Mouse (Mus musculus): ENCODE results near the gene Npr2. TPM values are rescaled to one million over a fixed set of nuclear protein-coding genes. Genes with fewer than 3 reads are reported as not detected.
A peak's percentile ranks its signal among the peaks of the same experiment; 100 is the strongest.

The Npr2 gene
- polyA plus RNA-seq, 1 experiment from 2014 or later = 12.7 TPM

DNA sequence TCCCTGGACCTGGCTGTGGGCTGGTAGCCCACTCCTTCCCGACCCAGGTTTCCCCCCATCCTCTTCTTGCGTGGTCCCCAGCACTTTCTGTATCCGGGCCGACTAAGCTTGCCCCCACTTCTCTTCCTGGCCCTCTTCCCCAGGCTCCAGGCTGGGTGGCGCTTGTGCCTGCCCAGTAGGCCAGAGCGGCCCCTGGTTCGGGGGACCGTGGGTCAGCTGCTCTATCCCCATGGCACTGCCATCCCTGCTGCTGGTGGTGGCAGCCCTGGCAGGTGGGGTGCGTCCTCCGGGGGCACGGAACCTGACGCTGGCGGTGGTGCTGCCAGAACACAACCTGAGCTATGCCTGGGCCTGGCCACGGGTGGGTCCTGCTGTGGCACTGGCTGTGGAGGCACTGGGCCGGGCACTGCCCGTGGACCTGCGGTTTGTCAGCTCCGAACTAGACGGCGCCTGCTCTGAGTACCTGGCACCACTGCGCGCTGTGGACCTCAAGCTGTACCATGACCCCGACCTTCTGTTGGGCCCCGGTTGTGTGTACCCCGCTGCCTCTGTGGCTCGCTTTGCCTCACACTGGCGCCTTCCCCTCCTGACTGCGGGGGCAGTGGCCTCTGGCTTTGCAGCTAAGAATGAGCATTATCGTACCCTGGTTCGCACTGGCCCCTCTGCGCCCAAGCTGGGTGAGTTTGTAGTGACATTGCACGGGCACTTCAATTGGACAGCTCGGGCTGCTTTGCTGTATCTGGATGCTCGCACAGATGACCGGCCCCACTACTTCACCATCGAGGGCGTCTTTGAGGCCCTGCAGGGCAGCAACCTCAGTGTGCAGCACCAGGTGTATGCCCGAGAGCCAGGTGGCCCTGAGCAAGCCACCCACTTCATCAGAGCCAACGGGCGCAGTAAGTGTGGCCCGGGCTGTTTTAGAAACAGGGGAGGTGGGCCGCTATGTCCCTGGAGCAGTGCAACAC, 503 bp downstream of the Npr2 start:
- no peaks in the 10 kb centered on the region for H3K27me3 ChIP-seq
- H3K4me1 ChIP-seq = peaks cover 29% of the 10 kb centered on the region
- peak overlapping the region; percentile 71 for H3K4me3 ChIP-seq
- no peaks in the 10 kb centered on the region for H3K36me3 ChIP-seq
- H3K4me2 ChIP-seq (replicated peaks) = peak overlapping the region; percentile 86
- peak overlapping the region; percentile 96 for H3K9ac ChIP-seq (replicated peaks)
- peak overlapping the region; percentile 82 for H3K27ac ChIP-seq (replicated peaks)
- WGBS = 48% methylated on average over 42 of the region's 42 CpGs
- ATAC-seq (replicated peaks) = peak; percentile 6; the same call in 1 of the 2 replicates
- no peaks in the 10 kb centered on the region for H3K9me3 ChIP-seq

DNA sequence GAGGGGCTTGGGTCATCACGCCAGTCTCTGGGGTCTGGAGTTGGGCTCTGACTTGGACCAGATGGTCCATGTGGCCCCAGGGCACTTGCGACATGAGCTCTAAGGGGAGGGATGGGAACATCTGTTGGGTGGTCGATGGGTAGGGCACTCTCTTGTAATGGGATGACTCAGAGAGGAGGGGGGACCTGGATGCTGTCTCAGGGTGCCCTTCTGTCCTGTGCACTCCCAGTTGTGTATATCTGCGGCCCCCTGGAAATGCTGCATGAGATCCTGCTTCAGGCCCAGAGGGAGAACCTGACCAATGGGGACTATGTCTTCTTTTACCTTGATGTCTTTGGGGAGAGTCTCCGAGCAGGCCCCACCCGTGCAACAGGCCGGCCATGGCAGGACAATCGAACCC, 1.6 kb downstream of the Npr2 start:
- H3K4me3 ChIP-seq = no peak overlapping the region
- H3K4me1 ChIP-seq = peaks cover 29% of the 10 kb centered on the region
- H3K36me3 ChIP-seq = no peaks in the 10 kb centered on the region
- H3K4me2 ChIP-seq (replicated peaks) = peak overlapping the region; percentile 86; the same call in 1 of the 2 replicates
- 84% methylated on average over 8 of the region's 8 CpGs for WGBS
- no peak overlapping the region for H3K27ac ChIP-seq (replicated peaks)
- ATAC-seq (replicated peaks) = no peak
- H3K9me3 ChIP-seq = no peaks in the 10 kb centered on the region
- H3K27me3 ChIP-seq = no peaks in the 10 kb centered on the region
- H3K9ac ChIP-seq (replicated peaks) = no peak overlapping the region

DNA sequence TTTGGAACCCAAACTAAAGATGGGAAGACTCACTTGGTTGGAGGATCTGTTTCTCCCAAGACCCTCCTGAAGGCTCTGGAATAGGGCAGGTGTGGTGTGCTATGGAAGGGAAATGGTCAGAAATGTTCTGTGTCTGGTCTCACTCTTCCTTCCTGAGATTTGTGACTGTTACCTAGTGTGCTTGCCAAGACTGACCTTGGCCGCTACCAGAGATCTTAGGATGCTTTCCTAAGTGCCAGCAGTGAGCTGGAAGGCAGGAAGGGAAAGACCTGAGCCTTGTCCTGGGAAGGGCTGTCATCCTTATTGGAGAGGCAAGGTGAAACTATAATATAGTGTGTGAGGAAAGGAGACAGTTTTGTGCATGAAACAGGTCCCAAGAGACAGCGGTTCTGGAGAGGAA, 2.0 kb downstream of the Npr2 start:
- Histone ChIP-seq H3K4me2 (replicated peaks) (no peak overlapping the region), H3K4me1 (peaks cover 29% of the 10 kb centered on the region), H3K27me3 (no peaks in the 10 kb centered on the region), H3K9ac (replicated peaks) (no peak overlapping the region), H3K36me3 (no peaks in the 10 kb centered on the region), H3K4me3 (no peak overlapping the region), H3K9me3 (no peaks in the 10 kb centered on the region), H3K27ac (replicated peaks) (no peak overlapping the region)
- WGBS = 94% methylated on average over 2 of the region's 2 CpGs
- ATAC-seq (replicated peaks) = no peak

DNA sequence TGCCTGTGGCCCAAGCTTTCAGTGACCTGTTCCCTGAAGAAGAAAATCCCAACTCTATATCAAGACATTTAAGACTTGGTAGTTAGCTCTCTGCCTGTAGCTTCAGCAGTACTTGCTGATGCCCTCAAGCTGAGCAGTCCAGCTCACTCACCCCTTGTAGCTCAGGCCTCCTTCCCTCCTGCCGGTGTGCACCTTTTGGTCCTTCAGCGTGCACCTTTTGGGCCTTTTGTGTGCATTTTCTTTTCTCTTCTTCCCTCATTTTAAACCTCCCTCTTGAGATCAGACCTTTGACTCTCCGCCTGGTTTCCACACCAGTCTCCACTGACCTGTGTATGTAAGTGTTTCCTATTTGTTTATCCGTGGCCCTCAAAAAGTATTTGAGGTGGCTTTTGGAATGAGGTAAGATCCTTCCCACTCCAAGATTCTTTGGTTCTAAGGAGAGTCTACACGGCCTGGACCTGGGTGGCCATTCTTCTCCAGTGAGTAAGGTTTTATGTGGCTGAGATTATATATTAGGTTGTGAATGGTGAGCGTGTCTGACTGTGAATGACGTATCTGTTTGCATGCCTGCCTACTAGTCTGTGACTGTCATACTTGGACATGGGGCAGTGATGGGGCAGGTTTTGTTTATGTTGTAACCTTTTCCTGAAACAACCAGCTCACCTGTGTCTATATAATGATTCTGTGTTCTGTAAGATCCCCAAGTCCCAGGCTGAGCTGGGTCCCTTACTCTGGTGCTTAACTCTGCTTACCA, 3.1 kb downstream of the Npr2 start:
- H3K4me3 ChIP-seq = no peak overlapping the region
- no peak overlapping the region for H3K9ac ChIP-seq (replicated peaks)
- 89% methylated on average over 7 of the region's 7 CpGs for WGBS
- no peak for ATAC-seq (replicated peaks)
- no peaks in the 10 kb centered on the region for H3K27me3 ChIP-seq
- peaks cover 29% of the 10 kb centered on the region for H3K4me1 ChIP-seq
- H3K27ac ChIP-seq (replicated peaks) = no peak overlapping the region
- H3K9me3 ChIP-seq = no peaks in the 10 kb centered on the region
- no peak overlapping the region for H3K4me2 ChIP-seq (replicated peaks)
- H3K36me3 ChIP-seq = no peaks in the 10 kb centered on the region

DNA sequence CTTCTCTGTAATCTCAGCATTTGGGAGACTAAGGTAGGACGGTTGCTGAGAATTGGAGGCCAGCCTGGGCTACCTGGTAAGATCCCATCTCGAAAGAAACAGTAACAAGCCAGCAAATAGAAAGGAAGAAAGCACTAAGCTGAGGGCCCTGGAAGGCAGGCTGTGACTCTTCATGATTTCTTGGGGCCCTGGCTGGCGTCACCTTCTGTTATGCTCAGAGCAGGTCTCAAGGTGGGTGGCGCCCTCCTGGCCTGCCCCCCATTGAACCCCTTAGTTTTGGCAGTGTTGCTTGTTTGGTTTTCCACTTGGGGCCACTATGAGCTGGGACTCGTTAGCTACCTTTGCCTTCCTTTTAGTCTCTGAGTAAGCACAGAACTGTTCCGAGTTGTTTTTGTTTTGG, 5.0 kb downstream of the Npr2 start:
- Histone ChIP-seq H3K4me3 (no peak overlapping the region), H3K9me3 (no peaks in the 10 kb centered on the region), H3K27me3 (no peaks in the 10 kb centered on the region), H3K4me1 (peaks cover 16% of the 10 kb centered on the region), H3K36me3 (no peaks in the 10 kb centered on the region), H3K9ac (replicated peaks) (no peak overlapping the region), H3K27ac (replicated peaks) (no peak overlapping the region), H3K4me2 (replicated peaks) (no peak overlapping the region)
- ATAC-seq (replicated peaks) = no peak
- WGBS = 57% methylated on average over 6 of the region's 6 CpGs

DNA sequence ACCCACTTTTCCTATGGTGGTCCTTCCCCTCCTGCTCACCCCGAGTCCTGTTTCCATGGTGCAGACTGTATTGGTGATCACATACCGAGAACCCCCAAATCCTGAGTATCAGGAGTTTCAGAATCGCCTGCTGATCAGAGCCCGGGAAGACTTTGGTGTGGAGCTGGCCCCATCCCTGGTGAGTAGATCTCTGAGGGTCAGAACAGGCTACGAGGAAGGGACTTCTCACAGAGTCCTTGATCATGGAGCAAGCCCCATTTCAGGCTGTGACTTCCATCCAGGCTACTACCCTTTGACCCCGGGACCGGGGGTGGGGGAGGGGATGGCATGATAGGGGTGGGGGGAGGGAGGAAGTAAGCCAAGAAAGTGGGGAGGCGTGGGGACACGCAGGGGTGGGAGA, 8.3 kb downstream of the Npr2 start:
- no peak for ATAC-seq (replicated peaks)
- Histone ChIP-seq H3K27ac (replicated peaks) (no peak overlapping the region), H3K4me3 (no peak overlapping the region), H3K36me3 (peaks cover 2% of the 10 kb centered on the region; the same call in 1 of the 2 replicates), H3K4me1 (no peaks in the 10 kb centered on the region), H3K27me3 (no peaks in the 10 kb centered on the region), H3K4me2 (replicated peaks) (no peak overlapping the region), H3K9me3 (no peaks in the 10 kb centered on the region), H3K9ac (replicated peaks) (no peak overlapping the region)
- 74% methylated on average over 9 of the region's 9 CpGs for WGBS

DNA sequence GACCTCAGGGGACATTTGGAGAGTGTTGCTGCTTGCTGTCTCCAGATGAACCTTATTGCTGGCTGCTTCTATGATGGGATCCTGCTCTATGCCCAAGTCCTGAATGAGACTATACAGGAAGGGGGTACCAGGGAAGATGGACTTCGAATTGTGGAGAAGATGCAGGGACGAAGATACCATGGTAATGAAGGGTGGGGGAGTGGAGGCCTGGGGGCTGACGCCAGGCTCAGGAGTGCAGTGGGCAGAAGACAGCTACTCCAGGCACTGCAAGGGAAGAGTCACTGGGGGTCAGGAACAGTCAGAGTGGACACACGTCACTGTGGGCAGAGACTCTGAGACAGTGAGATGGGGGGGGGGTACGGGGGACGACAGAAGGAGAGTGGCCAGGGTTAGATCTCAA, 8.8 kb downstream of the Npr2 start:
- WGBS = 88% methylated on average over 6 of the region's 6 CpGs
- no peak for ATAC-seq (replicated peaks)

DNA sequence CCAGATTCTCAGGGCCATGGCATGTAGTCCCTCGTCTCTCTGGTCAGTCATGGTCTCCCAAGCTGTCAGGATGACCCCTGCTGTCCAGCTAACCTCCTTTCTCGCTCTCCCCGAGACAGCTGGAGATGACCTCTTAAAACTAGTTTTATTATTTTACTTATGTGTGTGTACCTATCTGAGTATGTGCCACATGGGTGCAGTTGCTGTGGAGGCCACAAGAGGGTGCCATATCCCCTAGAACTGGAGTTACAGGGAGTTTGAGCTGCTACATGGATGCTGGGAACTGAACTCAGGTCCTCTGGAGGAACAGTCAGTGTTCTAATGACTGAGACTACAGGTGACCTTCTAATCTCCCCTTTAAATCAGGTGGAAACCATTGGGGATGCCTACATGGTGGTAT, 18.0 kb downstream of the Npr2 start:
- ATAC-seq (replicated peaks) = no peak
- H3K4me3 ChIP-seq = no peak overlapping the region
- peaks cover 9% of the 10 kb centered on the region for H3K4me1 ChIP-seq
- H3K27me3 ChIP-seq = no peaks in the 10 kb centered on the region
- H3K4me2 ChIP-seq (replicated peaks) = no peak overlapping the region
- peaks cover 12% of the 10 kb centered on the region for H3K36me3 ChIP-seq
- H3K9ac ChIP-seq (replicated peaks) = no peak overlapping the region
- H3K9me3 ChIP-seq = no peaks in the 10 kb centered on the region
- WGBS = 99% methylated on average over 3 of the region's 3 CpGs
- H3K27ac ChIP-seq (replicated peaks) = no peak overlapping the region

More for the DNA sequence above, 8.8 kb downstream of the Npr2 start:
- Histone ChIP-seq H3K27ac (replicated peaks) (no peak overlapping the region), H3K9ac (replicated peaks) (no peak overlapping the region), H3K27me3 (no peaks in the 10 kb centered on the region), H3K36me3 (peaks cover 2% of the 10 kb centered on the region; the same call in 1 of the 2 replicates), H3K4me2 (replicated peaks) (no peak overlapping the region), H3K9me3 (no peaks in the 10 kb centered on the region), H3K4me1 (no peaks in the 10 kb centered on the region), H3K4me3 (no peak overlapping the region)

DNA sequence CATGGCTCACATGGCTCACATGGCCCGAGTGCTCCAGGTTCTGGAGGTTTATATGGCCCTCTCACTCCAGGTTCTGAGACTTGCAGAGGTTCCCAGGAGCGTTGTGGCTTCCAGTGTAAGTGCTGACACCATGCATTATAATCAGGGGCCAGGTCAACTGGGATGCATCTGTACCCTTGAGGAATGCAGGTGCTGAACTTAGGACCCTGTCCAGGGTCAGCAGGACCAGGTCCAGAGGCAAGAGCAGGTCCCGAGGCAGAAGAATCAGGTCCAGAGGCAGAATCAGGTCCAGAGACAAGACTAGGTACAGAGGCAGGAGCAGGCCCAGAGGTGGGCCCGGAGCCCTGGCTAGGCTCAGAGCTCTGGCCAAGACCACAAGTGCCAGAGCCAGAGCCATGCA, 21.0 kb downstream of the Npr2 start:
- no peaks in the 10 kb centered on the region for H3K27me3 ChIP-seq
- H3K27ac ChIP-seq (replicated peaks) = no peak overlapping the region
- H3K36me3 ChIP-seq = peaks cover 12% of the 10 kb centered on the region
- no peak overlapping the region for H3K9ac ChIP-seq (replicated peaks)
- no peaks in the 10 kb centered on the region for H3K9me3 ChIP-seq
- H3K4me2 ChIP-seq (replicated peaks) = peak overlapping the region; percentile 38
- ATAC-seq (replicated peaks) = no peak
- WGBS = 91% methylated on average over 4 of the region's 4 CpGs
- peaks cover 21% of the 10 kb centered on the region for H3K4me1 ChIP-seq
- peak overlapping the region; percentile 27 for H3K4me3 ChIP-seq

DNA sequence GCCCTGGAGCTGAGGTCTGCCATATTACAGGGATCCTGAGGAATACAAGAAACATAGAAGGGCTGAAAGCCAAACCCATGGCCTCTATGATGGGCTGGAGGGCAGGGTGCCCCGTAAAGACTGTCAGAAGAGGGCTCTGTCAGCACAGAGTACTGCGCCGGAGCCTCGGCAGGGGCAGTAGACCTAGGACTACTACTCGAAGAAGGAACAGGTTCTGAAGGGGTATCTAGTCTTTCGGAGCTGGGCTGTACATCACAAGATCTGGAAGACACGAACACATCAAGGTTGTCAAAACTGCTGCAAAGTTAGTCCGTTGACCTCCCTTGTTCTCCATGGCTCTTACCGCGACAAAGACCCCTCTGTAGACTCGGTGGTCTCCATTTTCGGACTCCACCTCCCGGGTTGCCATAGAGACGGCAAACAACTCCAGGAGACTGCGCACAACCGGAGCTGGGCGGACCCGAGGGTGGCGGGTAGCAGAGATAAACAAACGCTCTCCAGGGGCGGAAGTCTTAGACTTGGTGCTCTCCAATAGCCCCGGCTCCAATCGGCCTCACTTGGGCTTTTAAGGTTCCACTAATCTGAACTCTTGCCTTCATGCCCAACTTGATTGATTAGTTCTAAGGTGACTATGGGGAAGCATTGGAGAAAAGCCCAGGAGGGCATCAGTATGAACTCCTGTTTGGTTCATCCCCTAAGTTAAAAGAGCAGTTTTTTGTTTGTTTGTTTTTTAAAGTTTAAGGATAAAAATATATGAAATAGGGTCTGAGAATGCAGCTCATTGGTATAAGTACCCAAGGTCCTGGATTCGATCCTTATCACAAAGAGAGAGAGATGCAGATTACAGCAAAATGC, 21.7 kb downstream of the Npr2 start, which contains the start of gene Spag8:
Spag8 (minus strand) TSS at position 434 of the 855 bp plus-strand sequence.
- Histone ChIP-seq H3K4me3 (peak within 1 kb of the TSS; percentile 27), H3K27me3 (no peaks in the 10 kb centered on the region), H3K27ac (replicated peaks) (no peak within 1 kb of the TSS), H3K4me1 (peaks cover 21% of the 10 kb centered on the region), H3K4me2 (replicated peaks) (peak within 1 kb of the TSS; percentile 38), H3K9me3 (no peaks in the 10 kb centered on the region), H3K36me3 (peaks cover 12% of the 10 kb centered on the region), H3K9ac (replicated peaks) (no peak within 1 kb of the TSS)
- no peak for ATAC-seq (replicated peaks)
- 26% methylated on average over 24 of the region's 24 CpGs for WGBS

DNA sequence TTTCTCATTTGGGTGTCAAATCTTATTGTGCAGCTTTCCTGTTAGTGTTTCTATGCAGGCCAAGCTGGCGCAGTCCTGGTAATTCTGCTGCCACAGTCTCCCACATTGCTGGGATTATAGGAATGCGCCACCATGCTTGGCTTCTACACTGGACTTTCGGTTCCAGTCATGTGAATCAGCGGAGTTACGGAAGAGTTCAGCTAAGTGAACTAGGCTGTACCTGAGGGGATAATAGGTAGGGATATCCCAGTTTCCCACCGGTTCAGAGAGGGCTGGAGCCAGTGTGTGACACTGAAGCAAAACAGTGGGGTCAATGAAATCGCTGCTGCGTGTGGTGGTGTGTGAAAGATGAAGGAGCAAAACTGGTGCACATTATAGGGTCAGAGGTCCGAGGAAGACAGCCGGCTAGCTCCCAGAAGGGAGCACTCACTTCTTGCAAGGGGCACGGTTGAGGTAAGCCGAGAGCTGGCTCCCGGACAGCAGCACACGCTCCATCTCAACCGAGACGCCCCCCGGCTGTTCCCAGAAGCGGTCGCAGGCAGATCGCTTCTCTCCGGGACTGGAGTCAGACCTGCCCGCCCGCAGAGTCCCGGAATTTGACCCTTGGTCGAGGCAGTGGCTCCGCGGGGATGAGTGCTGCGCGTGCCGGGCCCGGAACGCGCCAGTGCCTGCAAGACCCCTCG, 24.1 kb downstream of the Npr2 start:
- H3K9ac ChIP-seq (replicated peaks) = peak overlapping the region; percentile 85

More for the DNA sequence above, 24.1 kb downstream of the Npr2 start:
- Histone ChIP-seq H3K36me3 (no peaks in the 10 kb centered on the region), H3K9me3 (no peaks in the 10 kb centered on the region), H3K4me1 (peaks cover 21% of the 10 kb centered on the region), H3K4me3 (peak overlapping the region; percentile 85), H3K4me2 (replicated peaks) (peak overlapping the region; percentile 87), H3K27ac (replicated peaks) (peak overlapping the region; percentile 92), H3K27me3 (0 out of 2 replicates have a peak, but pooled peaks cover 6% of the 10 kb centered on the region)
- ATAC-seq (replicated peaks) = peak; percentile 59
- WGBS = 5% methylated on average over 34 of the region's 34 CpGs
